Mouse (Mus musculus): Measurements from ENCODE around the gene Dedd2.

DNA sequence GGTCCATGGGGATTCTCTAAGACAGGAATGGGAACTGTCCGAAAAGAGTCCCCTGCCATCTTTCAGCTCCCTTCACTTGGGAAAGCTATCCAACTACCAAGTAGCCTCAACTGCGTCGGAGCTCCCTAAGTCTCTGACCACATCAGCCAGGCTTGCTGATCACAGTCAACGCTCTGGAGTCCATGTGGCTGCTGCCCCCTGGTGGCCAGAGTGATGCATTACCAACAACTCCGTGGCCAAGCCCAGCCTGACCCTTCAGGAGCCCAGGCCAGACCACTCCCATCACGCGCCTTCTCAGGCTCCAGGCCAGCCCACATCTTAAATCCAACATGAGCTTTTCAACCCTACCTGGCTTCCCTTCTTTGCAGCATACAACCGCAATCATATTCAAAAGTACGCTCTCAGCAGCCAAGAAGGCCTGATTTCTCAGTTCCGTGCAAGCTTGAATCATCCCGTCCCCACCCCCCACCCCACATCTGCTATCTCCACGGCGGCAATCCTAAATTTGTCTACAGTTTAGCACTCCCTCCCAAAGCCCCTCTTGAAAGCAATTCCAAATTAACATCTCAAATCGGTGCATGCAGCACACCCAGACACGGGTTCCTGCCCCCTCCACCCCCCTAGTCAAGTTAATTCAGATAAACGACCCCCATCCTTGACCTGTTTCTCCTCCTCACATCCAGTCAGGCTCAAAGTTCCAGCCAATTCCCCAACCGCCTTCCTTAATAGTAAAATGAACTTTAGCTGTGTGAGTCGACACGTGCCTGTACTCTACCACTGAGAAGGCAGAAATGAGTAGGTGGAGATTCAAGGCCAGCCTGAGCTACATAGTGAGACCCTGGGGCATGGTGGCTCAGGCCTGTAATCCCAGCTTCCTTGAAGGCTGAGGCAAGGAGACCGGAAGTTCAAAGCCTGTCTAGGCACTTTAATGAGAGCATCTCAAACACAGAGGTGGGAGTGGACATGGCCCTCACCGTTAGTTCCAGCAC, 32.5 kb downstream of the Dedd2 start:
- peak; percentile 77 for TF ChIP-seq CTCF (conservative IDR thresholded peaks at IDR 0.05; ENCODE audit: low read length)
- no peak for TF ChIP-seq POU5F1 (IDR thresholded peaks at IDR 0.05; ENCODE audit: borderline replicate concordance, low read length)
- TF ChIP-seq NANOG (IDR thresholded peaks at IDR 0.05; ENCODE audit: borderline replicate concordance, low read length), result no peak
